Mouse (Mus musculus) G1E (cell line): ENCODE results near the gene Gm9508.

Experiments used
- CTCF ChIP-seq: IDR thresholded peaks from 2 replicates; pipeline ENCODE4 v1.5.1; 2012; ENCODE audit warnings: low read depth, low read length, inconsistent platforms, mixed read lengths
- GATA1 ChIP-seq: IDR thresholded peaks from 2 replicates; pipeline ENCODE4 v1.6.1; 2012; ENCODE audit warnings: borderline replicate concordance, low read length, inconsistent platforms, mixed read lengths
- GATA2 ChIP-seq: IDR thresholded peaks from 2 replicates; pipeline ENCODE4 v1.6.1; 2012; ENCODE audit warnings: low read depth, low read length, inconsistent platforms, borderline replicate concordance
- POLR2AphosphoS5 ChIP-seq: IDR thresholded peaks from 2 replicates; pipeline ENCODE4 v1.6.1; 2012; ENCODE audit warnings: low read depth, low read length, inconsistent platforms; ENCODE audit not compliant: insufficient replicate concordance
- TAL1 ChIP-seq: conservative IDR thresholded peaks from 2 replicates; pipeline ENCODE4 v1.6.1; 2012; ENCODE audit warnings: low read depth, low read length, inconsistent platforms, mixed read lengths

DNA sequence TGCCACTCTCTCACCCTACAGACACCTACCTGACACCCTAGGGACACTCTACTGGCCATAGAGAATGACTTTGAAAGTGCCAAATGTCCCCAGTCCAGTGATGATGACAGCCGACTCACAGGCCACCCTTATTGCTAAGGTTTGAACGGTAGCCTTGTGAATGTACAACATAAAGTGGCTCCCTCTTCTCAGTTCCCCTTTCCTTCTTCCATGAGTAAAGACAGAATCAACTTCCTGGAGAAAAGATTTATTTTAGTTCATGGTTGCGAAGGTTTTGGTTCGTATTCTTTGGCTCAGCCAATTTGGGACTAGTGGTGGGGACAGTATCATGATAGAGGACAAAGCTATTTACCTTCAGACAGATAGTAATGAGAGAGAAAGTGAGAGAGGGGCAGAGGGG, 41.9 kb upstream of the Gm9508 start:
- TF ChIP-seq CTCF (no peak), POLR2AphosphoS5 (no peak), GATA1 (no peak), TAL1 (no peak), GATA2 (no peak)
